Mouse (Mus musculus) bone marrow, adult 2 months (tissue): ENCODE results near the gene Galnt17. TPM values are rescaled to one million over a fixed set of nuclear protein-coding genes. Genes with fewer than 3 reads are reported as not detected.

Experiments
- H3K27ac ChIP-seq: fragments of 200-500 bp; 2 replicates; pipeline ENCODE4 v1.5.1; 2012; ENCODE audit warnings: low read depth, mild to moderate bottlenecking, control low read depth, inconsistent platforms, low read length; ENCODE audit not compliant: control insufficient read depth, poor library complexity, insufficient read depth
- H3K4me1 ChIP-seq: fragments of 200-500 bp; 2 replicates; pipeline ENCODE4 v1.6.1; 2011; ENCODE audit warnings: low read length; ENCODE audit not compliant: control insufficient read depth, insufficient read depth
- H3K4me3 ChIP-seq: fragments of 200-500 bp; replicated peaks from 2 replicates; pipeline ENCODE3; 2011; ENCODE audit warnings: mild to moderate bottlenecking, low read depth, low read length, control low read depth; ENCODE audit not compliant: control insufficient read depth
- CTCF ChIP-seq: fragments of 200-500 bp; IDR thresholded peaks from 2 replicates; pipeline ENCODE4 v1.5.1; 2011; ENCODE audit warnings: low read length, control low read depth; ENCODE audit not compliant: control insufficient read depth, insufficient read depth
- POLR2A ChIP-seq: fragments of 200-500 bp; IDR thresholded peaks from 2 replicates; pipeline ENCODE4 v1.6.1; 2011; ENCODE audit warnings: low read depth, mild to moderate bottlenecking, control low read depth, low read length, borderline replicate concordance; ENCODE audit not compliant: control insufficient read depth
- whole genome bisulfite sequencing: fragments of 180-500 bp; shearing (Covaris S2); methylation state at CpG from one replicate; pipeline ENCODE4 v1.1.7; 2018; 5-methylcytosine and 5-hydroxymethylcytosine counted together
- polyA plus RNA-seq: library from polyadenylated mRNA; stranded (reverse); fragments of >200 nt; gene quantifications from 2 replicates; pipeline ENCODE4 v1.2.4, GENCODE M21; 2011; ENCODE audit warnings: low replicate concordance; ENCODE audit not compliant: missing spikeins, insufficient read depth, insufficient read length

Galnt17 gene
- polyA plus RNA-seq, 1 experiment = 1.5 TPM

- Histone ChIP-seq H3K27ac (no peak overlapping the region), H3K4me1 (no peaks in the 10 kb centered on the region), H3K4me3 (no peak overlapping the region)
- TF ChIP-seq POLR2A = no peak
- 87% methylated on average over 7 of the region's 7 CpGs for WGBS
Observed at GRCm38 (mm10) chr5:131277227-131277626, 31.1 kb downstream of the Galnt17 start.

- no peak for TF ChIP-seq POLR2A
- TF ChIP-seq CTCF = no peak
- H3K27ac ChIP-seq = no peak overlapping the region
- no peak overlapping the region for H3K4me3 ChIP-seq
- H3K4me1 ChIP-seq = no peaks in the 10 kb centered on the region
- WGBS = 56% methylated on average over 2 of the region's 2 CpGs
Observed at GRCm38 (mm10) chr5:131266291-131266690, 42.0 kb downstream of the Galnt17 start.

DNA sequence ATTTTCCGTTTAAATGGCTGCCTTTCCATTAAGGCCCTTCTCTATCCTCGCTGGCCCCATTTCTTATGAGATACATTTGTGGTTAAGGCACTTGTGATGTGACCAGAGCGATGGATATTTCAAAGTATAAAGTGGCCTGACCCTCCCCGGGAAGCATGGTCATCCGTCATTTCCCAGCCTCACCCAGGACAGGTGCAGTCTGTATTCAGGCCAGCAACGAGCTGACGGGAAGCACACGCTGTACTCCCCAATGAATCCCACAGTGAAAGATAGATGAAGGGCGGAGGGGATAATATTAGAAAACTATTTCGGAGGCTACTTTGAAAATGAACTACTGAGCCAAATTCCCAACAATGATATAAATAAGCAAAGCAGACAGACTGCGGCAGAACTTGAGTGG, 44.2 kb downstream of the Galnt17 start:
- no peak overlapping the region for H3K27ac ChIP-seq
- 81% methylated on average over 11 of the region's 11 CpGs for WGBS
- no peaks in the 10 kb centered on the region for H3K4me1 ChIP-seq
- H3K4me3 ChIP-seq = no peak overlapping the region
- TF ChIP-seq CTCF (no peak), POLR2A (no peak)

DNA sequence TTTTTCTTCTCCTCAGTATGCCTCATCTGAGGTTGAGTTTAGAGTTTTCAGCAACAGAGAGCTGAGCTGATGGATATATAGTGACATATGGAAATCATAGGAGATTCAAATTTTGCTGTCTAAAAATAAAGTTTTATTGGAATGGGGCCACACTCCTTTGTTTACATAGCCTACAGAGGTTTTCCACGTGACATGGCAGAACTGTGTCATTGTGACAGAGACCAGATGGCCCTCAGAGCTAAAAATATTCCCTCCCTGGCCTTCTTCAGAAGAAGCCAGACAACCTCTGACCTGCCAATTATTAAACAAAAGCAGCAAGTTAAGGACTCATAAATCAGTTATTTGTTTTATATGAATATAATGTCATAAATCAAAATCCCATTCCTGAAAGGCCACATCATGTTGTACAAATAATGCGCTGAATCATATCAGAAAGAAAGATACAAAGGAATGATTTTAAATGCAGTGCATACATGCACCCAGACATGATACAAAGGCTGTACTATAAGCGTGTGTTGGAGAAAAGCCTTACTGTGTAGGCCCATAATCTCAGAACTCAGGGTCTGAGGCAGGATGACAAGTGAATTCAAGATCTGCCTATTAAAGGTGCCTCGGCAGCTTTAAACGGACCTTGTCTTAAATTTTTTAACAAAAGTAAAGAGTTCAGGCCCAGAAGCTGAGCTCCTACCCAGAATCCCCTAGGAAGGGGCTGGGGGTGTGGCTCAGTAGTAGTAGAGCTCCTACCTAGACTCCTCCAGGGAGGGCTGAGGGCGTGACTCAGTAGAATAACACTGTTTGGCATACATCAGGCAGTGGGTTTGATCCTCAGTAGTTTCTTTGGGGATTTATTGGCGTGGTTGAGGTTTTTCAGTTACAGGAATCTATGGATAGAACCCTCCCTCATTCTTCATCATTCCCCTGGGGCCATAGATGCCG, 57.3 kb downstream of the Galnt17 start:
- TF ChIP-seq POLR2A (no peak), CTCF (no peak)
- 66% methylated on average over 8 of the region's 8 CpGs for WGBS
- Histone ChIP-seq H3K27ac (no peak overlapping the region), H3K4me3 (no peak overlapping the region), H3K4me1 (no peaks in the 10 kb centered on the region)

DNA sequence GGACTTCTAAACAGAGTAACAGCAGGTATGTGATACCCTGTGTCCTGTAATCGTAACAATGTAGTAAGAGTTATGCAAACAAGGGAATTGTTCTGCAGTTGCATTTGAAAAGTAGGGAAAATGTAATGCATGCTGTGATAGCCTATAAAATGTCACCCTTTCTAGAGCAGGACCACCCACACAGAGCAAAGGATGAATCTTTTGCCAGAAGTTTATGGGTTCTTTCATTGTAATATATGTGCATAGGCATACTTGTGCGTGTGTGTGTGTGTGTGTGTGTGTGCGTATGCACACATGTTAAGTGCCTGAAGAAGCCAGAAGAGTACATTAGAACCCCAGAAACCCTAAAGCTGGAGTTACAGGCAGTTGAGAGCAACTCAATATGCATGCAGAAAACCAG, 59.9 kb downstream of the Galnt17 start:
- WGBS = 80% methylated on average over 3 of the region's 3 CpGs
- H3K4me1 ChIP-seq = no peaks in the 10 kb centered on the region
- TF ChIP-seq POLR2A (no peak), CTCF (no peak)

GRCm38 (mm10) chr5:131246591-131246990, 61.7 kb downstream of the Galnt17 start:
- Histone ChIP-seq H3K4me1 (no peaks in the 10 kb centered on the region), H3K27ac (no peak overlapping the region), H3K4me3 (no peak overlapping the region)
- 92% methylated on average over 6 of the region's 6 CpGs for WGBS
- no peak for TF ChIP-seq POLR2A

More for the DNA sequence above, 59.9 kb downstream of the Galnt17 start:
- Histone ChIP-seq H3K27ac (no peak overlapping the region), H3K4me3 (no peak overlapping the region)

GRCm38 (mm10) chr5:131241689-131242088, 66.6 kb downstream of the Galnt17 start:
- TF ChIP-seq POLR2A (no peak), CTCF (no peak)
- Histone ChIP-seq H3K27ac (no peak overlapping the region), H3K4me1 (no peaks in the 10 kb centered on the region), H3K4me3 (no peak overlapping the region)
- WGBS = 82% methylated on average over 4 of the region's 4 CpGs

GRCm38 (mm10) chr5:131239813-131240212, 68.5 kb downstream of the Galnt17 start:
- H3K4me3 ChIP-seq = no peak overlapping the region
- TF ChIP-seq CTCF (no peak), POLR2A (no peak)
- no peaks in the 10 kb centered on the region for H3K4me1 ChIP-seq
- 76% methylated on average over 3 of the region's 3 CpGs for WGBS
- no peak overlapping the region for H3K27ac ChIP-seq

GRCm38 (mm10) chr5:131236906-131237305, 71.4 kb downstream of the Galnt17 start:
- no peak for TF ChIP-seq POLR2A
- TF ChIP-seq CTCF = no peak
- WGBS = 84% methylated on average over 8 of the region's 8 CpGs
- Histone ChIP-seq H3K4me3 (no peak overlapping the region), H3K4me1 (no peaks in the 10 kb centered on the region), H3K27ac (no peak overlapping the region)
